Mouse (Mus musculus): Measurements from ENCODE around the gene Uxs1.

The Uxs1 gene

GRCm38 (mm10) chr1:43827763-43828194 is at the start of gene Uxs1:
Uxs1 (minus strand) TSS chr1:43827800.
- peak; percentile 99 to 100 for DNase-seq

DNA sequence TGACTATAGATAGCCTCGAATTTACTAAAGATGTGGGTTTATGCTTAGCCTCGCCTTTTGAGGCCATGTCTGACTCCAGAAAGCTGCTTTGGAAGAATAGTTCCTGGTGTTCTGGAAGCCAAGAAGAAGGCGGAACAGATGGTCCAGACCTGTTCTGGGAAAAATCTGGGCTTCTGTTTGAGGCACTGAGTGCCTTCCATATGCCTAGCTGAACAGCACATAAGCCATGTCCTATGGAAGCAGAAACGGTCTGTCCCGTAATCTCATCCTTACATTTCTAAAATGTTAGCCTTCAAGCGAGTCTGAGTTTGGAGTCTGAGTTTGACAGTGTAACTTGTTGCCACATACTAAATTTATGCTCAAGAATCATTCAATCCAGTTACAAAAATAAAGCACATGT is 49.6 kb upstream of the Uxs1 start:
- DNase-seq = peak; percentile 25 to 64

DNA sequence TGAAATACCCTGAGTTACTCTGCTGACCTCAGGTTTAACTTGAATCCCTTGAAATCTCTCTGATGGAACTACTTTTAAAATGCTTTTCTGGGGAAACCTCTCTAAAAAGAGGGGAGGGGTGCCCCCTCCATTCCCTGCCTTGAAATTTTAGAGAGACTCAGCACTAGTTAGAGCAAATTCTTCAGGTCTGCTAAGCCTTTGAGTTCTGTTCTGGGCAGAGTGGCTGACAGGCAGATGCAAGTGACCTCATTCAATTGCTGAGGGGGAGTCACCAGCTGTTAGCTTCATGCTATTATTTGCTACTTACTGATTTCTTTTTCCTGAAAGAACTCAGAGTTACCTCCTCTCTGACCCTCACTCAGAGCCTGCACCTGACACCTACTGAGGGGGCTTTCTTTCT is 43.5 kb upstream of the Uxs1 start:
- no peak for DNase-seq

DNA sequence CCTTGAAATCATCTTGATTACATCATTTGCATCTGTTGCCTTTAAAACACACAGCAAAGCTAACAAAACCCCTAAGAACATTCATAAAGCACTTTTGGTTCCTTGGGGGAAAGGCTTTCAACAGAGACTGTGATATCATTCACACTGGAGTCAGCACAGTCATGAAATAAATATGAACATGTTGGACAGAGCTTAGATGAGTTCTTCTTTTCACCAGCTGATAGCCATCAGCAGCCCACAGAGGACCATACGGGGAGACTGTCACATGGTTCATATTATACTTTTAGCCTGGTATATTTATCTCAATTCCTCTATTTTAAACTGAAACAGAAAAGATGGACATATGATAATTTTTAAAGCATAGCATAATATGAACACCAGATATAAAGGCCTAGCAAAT is 40.9 kb upstream of the Uxs1 start:
- DNase-seq = no peak

DNA sequence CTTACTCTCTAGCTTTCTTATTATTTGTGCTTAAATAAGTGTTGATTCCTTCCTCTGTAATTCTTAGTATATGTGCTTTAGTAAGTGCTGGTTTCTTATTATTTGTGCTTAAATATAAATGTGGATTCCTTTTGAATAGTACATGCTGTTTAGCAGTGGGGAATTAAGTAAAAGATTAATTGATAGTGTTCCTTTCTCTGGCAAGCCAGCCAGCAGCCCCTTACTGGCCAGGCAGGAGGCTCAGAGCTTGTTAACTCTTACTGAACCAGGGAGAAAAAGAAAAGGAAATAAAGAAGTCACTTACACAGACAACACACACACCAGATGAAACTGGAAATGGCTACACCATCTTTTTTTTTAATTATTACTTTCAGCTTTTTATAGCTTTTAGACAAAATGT is 37.2 kb upstream of the Uxs1 start:
- DNase-seq = no peak

GRCm38 (mm10) chr1:43862614-43863013 is 35.0 kb upstream of the Uxs1 start:
- no peak for DNase-seq

GRCm38 (mm10) chr1:43858988-43859387 is 31.4 kb upstream of the Uxs1 start:
- no peak for DNase-seq

- DNase-seq = no peak
Observed at GRCm38 (mm10) chr1:43857656-43858055, 30.1 kb upstream of the Uxs1 start.

- DNase-seq = no peak
Observed at GRCm38 (mm10) chr1:43855591-43855990, 28.0 kb upstream of the Uxs1 start.

DNA sequence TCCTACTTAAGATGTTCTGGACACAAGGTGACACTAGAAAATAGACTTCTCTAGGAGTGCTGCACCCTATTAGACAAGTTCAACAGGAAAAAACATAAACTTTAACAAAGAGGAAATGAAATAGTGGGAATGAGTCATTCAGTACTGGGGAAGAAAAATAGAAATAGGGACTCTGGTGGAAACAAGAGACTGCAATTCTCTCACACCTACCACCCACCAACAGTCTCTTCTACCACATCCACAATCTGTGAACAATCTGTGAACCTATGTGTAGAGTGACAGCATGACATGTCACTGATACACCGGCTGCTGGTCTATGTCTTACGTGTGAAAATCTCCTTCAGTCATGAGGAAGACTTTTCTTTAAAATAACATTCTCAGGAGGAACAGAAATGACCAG is 15.8 kb upstream of the Uxs1 start:
- no peak for DNase-seq

DNA sequence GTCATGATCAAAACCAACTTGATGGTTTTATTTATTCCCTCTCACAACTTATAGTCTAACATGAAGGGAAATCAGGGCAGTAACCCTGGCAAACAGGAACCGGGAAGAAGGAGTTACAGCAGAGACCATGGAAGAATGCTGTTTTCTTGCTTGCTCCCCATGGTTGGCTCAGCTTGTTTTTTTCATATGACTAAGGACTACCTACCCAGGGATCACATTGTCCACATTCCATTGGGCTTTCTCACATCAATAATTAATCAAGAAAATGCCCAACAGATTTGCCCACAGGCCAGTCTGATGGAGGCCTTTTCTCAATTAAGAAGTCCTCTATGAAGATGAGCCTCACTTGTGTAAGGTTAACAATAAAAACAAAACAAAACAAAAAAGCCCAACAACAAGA is 9.6 kb upstream of the Uxs1 start:
- no peak for DNase-seq

DNA sequence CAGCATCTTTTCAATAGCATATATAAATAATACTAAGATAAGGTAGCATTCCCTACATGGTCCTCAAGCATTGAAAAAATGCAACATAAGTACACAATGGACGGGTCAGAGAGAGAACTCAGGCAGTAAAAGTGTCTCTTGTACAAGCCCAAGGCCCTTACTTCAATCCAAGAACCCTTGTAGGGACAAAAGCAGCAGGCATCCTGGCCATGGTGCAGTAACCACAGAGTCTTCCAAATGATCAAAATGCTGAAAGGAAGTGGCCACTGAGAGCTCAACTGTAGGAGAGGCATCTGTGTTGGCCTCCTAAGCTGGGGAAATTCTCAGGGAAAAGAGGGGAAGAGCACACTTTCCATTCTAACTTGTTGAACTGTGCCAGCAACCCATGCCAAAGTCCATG is 2.5 kb upstream of the Uxs1 start:
- peak; percentile 35 to 59 for DNase-seq

GRCm38 (mm10) chr1:43827002-43827762 is 418 bp downstream of the Uxs1 start:
- DNase-seq = peak in 1 of 2 experiments; percentile 60

- no peak for DNase-seq
Observed at GRCm38 (mm10) chr1:43826628-43827001, 985 bp downstream of the Uxs1 start.

GRCm38 (mm10) chr1:43823406-43823805 is 4.2 kb downstream of the Uxs1 start:
- peak in 1 of 2 experiments; percentile 23 for DNase-seq

DNA sequence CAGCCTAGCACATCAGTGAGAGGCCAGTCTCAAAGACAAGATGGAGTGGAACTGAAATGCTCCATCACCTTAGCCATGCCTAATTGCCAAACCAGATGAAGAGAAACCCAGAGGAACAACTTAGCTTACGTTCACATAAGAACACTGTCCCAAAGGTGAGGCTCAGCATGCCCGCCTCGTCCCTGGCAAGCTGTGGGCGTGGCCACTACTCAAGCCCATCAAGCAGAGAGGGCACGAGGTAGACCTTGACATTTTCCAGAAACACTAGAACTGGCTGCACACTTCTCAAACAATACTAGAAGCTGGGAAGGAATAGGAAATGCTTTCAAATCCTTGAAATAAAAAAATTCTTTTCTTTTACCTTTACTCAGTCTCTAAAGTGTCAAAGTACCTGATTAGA is 5.0 kb downstream of the Uxs1 start:
- no peak for DNase-seq

- no peak for DNase-seq
Observed at GRCm38 (mm10) chr1:43821804-43822203, 5.8 kb downstream of the Uxs1 start.

DNA sequence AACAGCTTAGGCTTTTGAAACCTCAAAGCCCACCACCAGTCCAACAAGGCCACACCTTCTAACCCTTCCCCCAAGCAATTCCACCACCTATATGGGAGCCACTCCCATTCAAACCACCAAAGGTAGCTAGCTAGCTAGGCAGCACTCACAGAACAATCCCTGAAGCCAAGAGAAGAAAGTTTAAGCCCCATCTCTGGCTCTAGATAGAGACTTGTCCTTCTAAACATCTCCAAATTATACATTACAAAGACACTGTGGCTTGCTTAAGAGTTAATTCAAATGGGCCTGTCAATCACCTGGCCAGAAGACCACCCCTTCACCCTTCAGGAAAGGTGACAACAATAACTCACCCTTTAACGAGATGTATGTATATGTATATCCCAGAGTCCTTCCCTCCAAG is 7.0 kb downstream of the Uxs1 start:
- DNase-seq = no peak

GRCm38 (mm10) chr1:43819091-43819490 is 8.5 kb downstream of the Uxs1 start:
- no peak for DNase-seq

DNA sequence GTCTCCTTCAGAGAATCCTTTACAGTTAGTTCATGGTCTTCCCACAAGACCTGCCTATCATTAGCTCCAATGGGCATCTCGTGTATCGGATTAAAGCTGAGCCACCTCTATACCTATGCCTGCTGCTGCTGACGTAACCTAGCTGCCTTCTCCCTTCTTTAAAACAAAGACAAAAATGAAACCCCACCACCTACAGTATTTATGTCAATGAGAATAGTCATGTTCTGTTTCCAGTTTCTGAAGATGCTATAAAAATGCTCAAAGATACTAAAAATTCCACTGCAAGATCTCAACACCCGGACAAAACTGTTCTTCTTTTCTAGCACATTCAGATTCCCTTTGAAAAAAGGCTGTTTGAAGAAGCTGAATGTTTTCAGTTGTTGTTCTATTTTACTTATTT is 9.2 kb downstream of the Uxs1 start:
- no peak for DNase-seq

GRCm38 (mm10) chr1:43811764-43812163 is 15.8 kb downstream of the Uxs1 start:
- DNase-seq = no peak

- DNase-seq = no peak
Observed at GRCm38 (mm10) chr1:43811055-43811454, 16.5 kb downstream of the Uxs1 start.

- no peak for DNase-seq
Observed at GRCm38 (mm10) chr1:43809351-43809750, 18.2 kb downstream of the Uxs1 start.

- no peak for DNase-seq
Observed at GRCm38 (mm10) chr1:43803906-43804474, 23.6 kb downstream of the Uxs1 start.

- no peak for DNase-seq
Observed at GRCm38 (mm10) chr1:43798048-43798447, 29.6 kb downstream of the Uxs1 start.

Data from cerebellum, postnatal 14 days (tissue).